Mouse (Mus musculus) olfactory bulb, adult 2 months (tissue): ENCODE results near the gene BC049715.

Experiments
- CTCF ChIP-seq: fragments of 200-500 bp; IDR thresholded peaks from 2 replicates; pipeline ENCODE4 v1.5.1; 2012; ENCODE audit warnings: low read depth, mild to moderate bottlenecking, low read length, moderate library complexity; ENCODE audit not compliant: insufficient read depth
- POLR2A ChIP-seq: fragments of 200-500 bp; IDR thresholded peaks from 2 replicates; pipeline ENCODE4 v1.6.1; 2012; ENCODE audit warnings: mild to moderate bottlenecking, low read depth, low read length, moderate library complexity; ENCODE audit not compliant: insufficient read depth

DNA sequence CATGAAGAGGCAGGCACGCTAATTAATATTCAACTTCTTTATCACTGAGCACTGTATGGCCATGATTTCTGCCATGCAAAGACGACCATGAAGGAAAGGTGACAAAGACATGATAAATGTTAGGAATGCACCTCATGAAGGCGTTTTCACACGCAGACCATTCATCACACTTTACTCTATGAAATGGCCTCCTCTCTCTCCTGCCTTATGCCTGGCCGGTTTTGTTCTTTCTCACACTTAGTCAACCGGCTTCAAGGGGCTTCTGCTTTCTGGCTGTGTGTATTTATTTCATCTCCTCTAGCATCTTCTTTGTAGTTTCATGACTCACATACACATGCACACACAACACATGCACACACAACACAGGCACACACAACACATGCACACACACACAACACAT, 26.2 kb upstream of the BC049715 start:
- TF ChIP-seq CTCF (no peak), POLR2A (no peak)
